Mouse (Mus musculus) lung, embryonic 16.5 days (tissue): Measurements from ENCODE around the gene Hbq1a. TPM values are rescaled to one million over a fixed set of nuclear protein-coding genes. Genes with fewer than 3 reads are reported as not detected.

Experiments used
- ATAC-seq: fragments of 200-750 bp; cut with Nextera tagmentation; 2 replicates; pipeline ENCODE4 v1.8.0; 2017; ENCODE audit warnings: low read depth, mild to moderate bottlenecking, moderate library complexity
- H3K27ac ChIP-seq: fragments of 300-500 bp; sonication (generic); 2 replicates; pipeline ENCODE4 v1.5.1; 2014; ENCODE audit warnings: mild to moderate bottlenecking, control low read depth, low read length
- H3K27me3 ChIP-seq: fragments of 300-500 bp; sonication (generic); 2 replicates; pipeline ENCODE4 v1.6.1; 2014; ENCODE audit warnings: low read depth, low read length, mixed read lengths; ENCODE audit not compliant: control insufficient read depth, insufficient read depth
- H3K36me3 ChIP-seq: fragments of 300-500 bp; sonication (generic); 2 replicates; pipeline ENCODE4 v1.6.1; 2014; ENCODE audit warnings: low read length; ENCODE audit not compliant: control insufficient read depth, insufficient read depth
- H3K4me1 ChIP-seq: fragments of 300-500 bp; sonication (generic); replicated peaks from 2 replicates; pipeline ENCODE4 v1.6.1; 2014; ENCODE audit warnings: low read length, mixed read lengths; ENCODE audit not compliant: control insufficient read depth, insufficient read depth
- H3K4me2 ChIP-seq: fragments of 300-500 bp; sonication (generic); 2 replicates; pipeline ENCODE4 v1.6.1; 2014; ENCODE audit warnings: low read depth, low read length, control low read depth
- H3K4me3 ChIP-seq: fragments of 300-500 bp; sonication (generic); 2 replicates; pipeline ENCODE4 v1.5.1; 2014; ENCODE audit warnings: mild to moderate bottlenecking, low read length, control low read depth
- H3K9ac ChIP-seq: fragments of 300-500 bp; sonication (generic); 2 replicates; pipeline ENCODE4 v1.6.1; 2014; ENCODE audit warnings: low read length, control low read depth
- H3K9me3 ChIP-seq: fragments of 300-500 bp; sonication (generic); 2 replicates; pipeline ENCODE4 v1.6.1; 2016; ENCODE audit warnings: low read length; ENCODE audit not compliant: control insufficient read depth
- WGBS: fragments of 180-500 bp; shearing (Covaris S2); extraction: QIAGEN DNeasy Blood & Tissue Kit; methylation state at CpG from one replicate; pipeline ENCODE4 v1.1.7; 2014; 5-methylcytosine and 5-hydroxymethylcytosine counted together
- polyA plus RNA-seq: library from polyadenylated mRNA; unstranded; fragments of >200 nt; fragmentation: Nextera tagmentation; extraction: Ambion mirVana; gene quantifications from 2 replicates; pipeline ENCODE4 v1.2.1, GENCODE M21; 2015

Gene Hbq1a
- polyA plus RNA-seq, 1 experiment from 2014 or later, result 0.46 TPM

GRCm38 (mm10) chr11:32307006-32307405 is 7.1 kb downstream of the Hbq1a start:
- no peak for ATAC-seq
- Histone ChIP-seq H3K27me3 (no peaks in the 10 kb centered on the region; the same call in 1 of the 2 replicates), H3K9me3 (no peaks in the 10 kb centered on the region), H3K36me3 (no peaks in the 10 kb centered on the region), H3K4me1 (no peaks in the 10 kb centered on the region), H3K4me3 (no peak overlapping the region), H3K27ac (no peak overlapping the region), H3K4me2 (no peak overlapping the region), H3K9ac (no peak overlapping the region)
- WGBS, result 80% methylated on average over 1 of the region's 1 CpGs

- Histone ChIP-seq H3K36me3 (no peaks in the 10 kb centered on the region), H3K4me2 (no peak overlapping the region), H3K4me1 (no peaks in the 10 kb centered on the region), H3K9ac (no peak overlapping the region), H3K4me3 (no peak overlapping the region), H3K27ac (no peak overlapping the region), H3K27me3 (no peaks in the 10 kb centered on the region), H3K9me3 (no peaks in the 10 kb centered on the region)
- WGBS, result 68% methylated on average over 4 of the region's 4 CpGs
- ATAC-seq, result no peak
These were observed 9.6 kb downstream of the Hbq1a start for GRCm38 (mm10) chr11:32309446-32309845.

- Histone ChIP-seq H3K27me3 (no peaks in the 10 kb centered on the region), H3K36me3 (no peaks in the 10 kb centered on the region), H3K4me3 (no peak overlapping the region), H3K4me2 (no peak overlapping the region), H3K9ac (no peak overlapping the region), H3K4me1 (no peaks in the 10 kb centered on the region), H3K27ac (no peak overlapping the region), H3K9me3 (no peaks in the 10 kb centered on the region)
- no peak for ATAC-seq
- WGBS, result 47% methylated on average over 3 of the region's 3 CpGs
These were observed 10.1 kb downstream of the Hbq1a start for GRCm38 (mm10) chr11:32309928-32310327.

- Histone ChIP-seq H3K4me3 (no peak overlapping the region), H3K4me1 (no peaks in the 10 kb centered on the region), H3K27me3 (no peaks in the 10 kb centered on the region), H3K9me3 (no peaks in the 10 kb centered on the region), H3K27ac (no peak overlapping the region), H3K36me3 (no peaks in the 10 kb centered on the region), H3K9ac (no peak overlapping the region), H3K4me2 (no peak overlapping the region)
- 77% methylated on average over 3 of the region's 3 CpGs for WGBS
- ATAC-seq, result no peak
These were observed 16.1 kb downstream of the Hbq1a start for GRCm38 (mm10) chr11:32316009-32316408.

GRCm38 (mm10) chr11:32320507-32321195 is 20.8 kb downstream of the Hbq1a start:
- Histone ChIP-seq H3K27ac (no peak overlapping the region), H3K9ac (no peak overlapping the region), H3K4me1 (no peaks in the 10 kb centered on the region; the same call in 1 of the 2 replicates), H3K27me3 (no peaks in the 10 kb centered on the region), H3K4me3 (no peak overlapping the region), H3K9me3 (no peaks in the 10 kb centered on the region), H3K36me3 (no peaks in the 10 kb centered on the region), H3K4me2 (no peak overlapping the region)
- no peak; the same call in 1 of the 2 replicates for ATAC-seq
- 59% methylated on average over 11 of the region's 11 CpGs for WGBS

- 35% methylated on average over 8 of the region's 8 CpGs for WGBS
- H3K4me1 ChIP-seq, result no peaks in the 10 kb centered on the region; the same call in 1 of the 2 replicates
- no peaks in the 10 kb centered on the region for H3K27me3 ChIP-seq
- no peak overlapping the region for H3K27ac ChIP-seq
- no peaks in the 10 kb centered on the region for H3K9me3 ChIP-seq
- no peaks in the 10 kb centered on the region for H3K36me3 ChIP-seq
- no peak overlapping the region for H3K4me3 ChIP-seq
- no peak overlapping the region for H3K9ac ChIP-seq
- ATAC-seq, result 0 out of 2 replicates have a peak, but pooled peaks have one; percentile 29
- H3K4me2 ChIP-seq, result no peak overlapping the region
These were observed 21.3 kb downstream of the Hbq1a start for GRCm38 (mm10) chr11:32321196-32321565.

GRCm38 (mm10) chr11:32324609-32325008 is 24.7 kb downstream of the Hbq1a start:
- Histone ChIP-seq H3K9ac (peak overlapping the region; percentile 58), H3K4me3 (peak overlapping the region; percentile 31; the same call in 1 of the 2 replicates)

GRCm38 (mm10) chr11:32331075-32331474 is 31.2 kb downstream of the Hbq1a start:
- no peaks in the 10 kb centered on the region for H3K27me3 ChIP-seq
- ATAC-seq, result peak; percentile 72
- peaks cover 14% of the 10 kb centered on the region; the same call in 1 of the 2 replicates for H3K4me1 ChIP-seq
- H3K36me3 ChIP-seq, result no peaks in the 10 kb centered on the region
- H3K27ac ChIP-seq, result 0 out of 2 replicates have a peak overlapping the region, but pooled peaks have one; percentile 42
- no peak overlapping the region for H3K4me3 ChIP-seq
- WGBS, result 56% methylated on average over 6 of the region's 6 CpGs
- no peak overlapping the region for H3K4me2 ChIP-seq
- H3K9me3 ChIP-seq, result no peaks in the 10 kb centered on the region; the same call in 1 of the 2 replicates
- H3K9ac ChIP-seq, result no peak overlapping the region

More at GRCm38 (mm10) chr11:32324609-32325008, 24.7 kb downstream of the Hbq1a start:
- WGBS, result 8% methylated on average over 15 of the region's 15 CpGs
- Histone ChIP-seq H3K27me3 (no peaks in the 10 kb centered on the region), H3K4me2 (peak overlapping the region; percentile 55), H3K36me3 (no peaks in the 10 kb centered on the region), H3K9me3 (no peaks in the 10 kb centered on the region), H3K27ac (no peak overlapping the region), H3K4me1 (no peaks in the 10 kb centered on the region; the same call in 1 of the 2 replicates)
- ATAC-seq, result peak; percentile 84

- Histone ChIP-seq H3K4me3 (no peak overlapping the region), H3K9me3 (peaks cover 1% of the 10 kb centered on the region), H3K36me3 (no peaks in the 10 kb centered on the region), H3K27me3 (no peaks in the 10 kb centered on the region), H3K4me1 (peaks cover 14% of the 10 kb centered on the region; the same call in 1 of the 2 replicates), H3K4me2 (no peak overlapping the region), H3K9ac (no peak overlapping the region), H3K27ac (no peak overlapping the region)
- WGBS, result 39% methylated on average over 5 of the region's 5 CpGs
- peak; percentile 58; the same call in 1 of the 2 replicates for ATAC-seq
These were observed 32.0 kb downstream of the Hbq1a start for GRCm38 (mm10) chr11:32331861-32332260.
